Mouse (Mus musculus) heart, adult 10 weeks (tissue): Measurements from ENCODE around the gene Exph5. TPM values are rescaled to one million over a fixed set of nuclear protein-coding genes. Genes with fewer than 3 reads are reported as not detected.

Source experiments
- polyA plus RNA-seq: library from polyadenylated mRNA; stranded (reverse); fragments of 350-450 nt; fragmentation: Illumina TruSeq; extraction: RNeasy Lipid Tissue Mini Kit (QIAGEN cat#74804); gene quantifications from one replicate; pipeline ENCODE4 v1.2.3, GENCODE M21; 2014; ENCODE audit warnings: low read depth, low replicate concordance

Exph5 gene
- not detected for polyA plus RNA-seq

DNA sequence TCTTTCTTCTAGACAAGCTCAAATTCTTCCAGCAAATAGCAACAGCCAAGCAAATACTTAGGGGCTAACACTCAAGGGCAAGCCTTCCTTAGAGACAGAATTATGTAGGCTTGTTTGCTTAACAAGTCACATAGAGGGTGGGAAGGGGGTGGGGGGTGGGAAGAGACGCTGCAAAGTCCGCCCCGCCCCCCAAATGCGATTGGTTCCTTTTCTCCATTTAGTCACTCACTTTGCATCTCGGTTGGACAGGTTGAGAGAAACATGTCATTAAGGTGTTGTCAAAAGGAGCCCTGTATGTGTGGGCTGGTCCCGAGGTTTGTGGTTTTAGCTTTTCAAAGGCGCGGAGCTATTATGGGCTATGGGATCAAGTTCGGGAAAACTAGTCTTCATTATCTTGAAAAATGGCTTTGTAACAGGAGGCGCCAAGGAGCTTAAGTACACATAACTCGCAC is at the start of gene Exph5:
TSS of gene Exph5 (plus strand) at position 402 of the 452 bp plus-strand sequence.

DNA sequence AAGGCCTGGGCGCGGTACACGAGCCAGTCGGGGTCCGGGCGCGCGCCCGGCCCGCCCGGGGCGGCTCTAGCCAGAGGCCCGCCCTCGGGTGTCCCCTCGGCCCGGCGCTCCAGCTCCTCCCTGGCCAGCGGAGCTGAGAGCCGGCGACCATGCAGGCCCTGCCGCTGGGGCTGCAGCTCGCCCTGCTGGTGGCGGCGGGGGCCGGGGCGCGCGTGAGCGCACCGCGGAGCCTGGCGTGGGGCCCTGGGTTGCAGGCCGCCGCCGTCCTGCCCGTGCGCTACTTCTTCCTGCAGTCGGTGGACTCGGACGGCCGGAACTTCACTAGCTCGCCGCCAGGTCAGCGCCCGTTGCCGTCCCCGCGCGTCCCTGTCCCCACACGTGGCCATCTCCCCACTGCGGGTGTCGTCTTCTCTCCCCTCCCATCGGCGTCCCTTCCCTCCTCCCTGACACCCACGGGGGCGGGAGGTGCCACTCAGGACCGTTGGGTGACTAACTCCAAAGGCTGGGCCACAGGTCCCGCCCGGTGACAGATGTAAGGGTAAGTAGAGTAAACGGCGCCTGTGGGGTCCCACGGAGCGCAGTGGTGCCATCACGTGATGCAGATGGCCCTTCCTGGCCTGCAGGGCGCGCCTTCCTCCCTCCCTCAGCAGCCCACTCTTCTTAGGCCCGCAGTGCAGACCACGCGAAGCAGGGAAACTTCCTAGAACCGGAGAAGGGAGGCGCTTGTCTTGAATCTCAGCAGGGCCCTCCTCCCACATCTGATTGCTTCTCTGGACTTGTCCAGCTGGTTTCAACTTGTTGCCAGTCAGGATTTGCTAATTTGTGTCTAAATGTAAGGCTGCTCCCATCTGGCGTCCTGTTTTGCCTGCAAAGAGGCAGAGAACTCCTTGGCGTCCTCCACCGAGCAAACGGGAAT is 82.7 kb downstream of the Exph5 start, which contains the start of gene Kdelc2:
TSS of gene Kdelc2 (plus strand) at position 75 of the 916 bp plus-strand sequence.

DNA sequence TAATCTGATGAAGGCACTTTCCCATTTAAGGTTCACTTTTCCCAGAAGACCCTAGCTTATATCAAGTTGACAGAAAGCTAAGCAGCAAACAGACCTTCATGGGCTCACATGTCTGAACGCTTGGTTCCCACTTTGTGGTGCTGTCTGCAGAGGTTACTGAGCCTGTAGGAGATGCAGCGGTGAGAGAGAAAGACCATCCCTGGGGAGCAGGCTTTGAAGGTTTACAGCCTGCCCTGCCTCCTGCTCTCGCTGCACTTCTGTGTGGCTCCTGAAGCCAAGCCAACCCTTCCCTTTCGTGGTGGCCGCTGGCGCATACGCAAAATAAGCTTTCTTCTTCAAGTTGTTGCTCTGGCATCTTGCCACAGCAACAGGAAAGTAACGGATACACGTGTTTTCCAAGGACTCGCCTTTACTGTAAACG is 100.8 kb downstream of the Exph5 start, which contains the start of gene 4930550C14Rik:
TSS of gene 4930550C14Rik (plus strand) at position 35 of the 421 bp plus-strand sequence.

Other genes starting within 250 kb of the Exph5 start
- gene Ddx10, start 53.6 kb upstream of the Exph5 start, polyA plus RNA-seq, result 11.4 TPM
- gene Kdelc2, start 82.4 kb downstream of the Exph5 start, polyA plus RNA-seq, result 10.6 TPM
- 0.81 TPM for gene 4930550C14Rik, start 100.7 kb downstream of the Exph5 start, polyA plus RNA-seq
- gene Atm, start 235.1 kb downstream of the Exph5 start, polyA plus RNA-seq, result 5.2 TPM
- 4.6 TPM for gene Npat, start 235.4 kb downstream of the Exph5 start, polyA plus RNA-seq